Mouse (Mus musculus) G1E (cell line): ENCODE data around the gene Schip1. TPM values are rescaled to one million over a fixed set of nuclear protein-coding genes. Genes with fewer than 3 reads are reported as not detected.

Experiments used
- ATAC-seq: 2 replicates; pipeline ENCODE4 v1.8.0; 2016; ENCODE audit warnings: mild to moderate bottlenecking; ENCODE audit not compliant: insufficient number of reproducible peaks, poor library complexity, low FRiP score, severe bottlenecking; ENCODE audit errors: extremely low read depth
- DNase-seq: peaks from one replicate; pipeline ENCODE4 v3.0.0; 2012; ENCODE audit warnings: low spot score
- H3K27me3 ChIP-seq: 2 replicates; pipeline ENCODE4 v1.6.1; 2012; ENCODE audit warnings: mild to moderate bottlenecking, low read length, inconsistent platforms; ENCODE audit not compliant: insufficient read depth
- H3K36me3 ChIP-seq: replicated peaks from 2 replicates; pipeline ENCODE3; 2012; ENCODE audit warnings: mild to moderate bottlenecking, inconsistent platforms
- H3K4me1 ChIP-seq: 2 replicates; pipeline ENCODE4 v1.6.1; 2012; ENCODE audit warnings: low read depth, low read length, inconsistent platforms, mixed read lengths; ENCODE audit not compliant: insufficient read depth
- H3K4me3 ChIP-seq: 2 replicates; pipeline ENCODE4 v1.5.1; 2012; ENCODE audit warnings: low read depth, mild to moderate bottlenecking, inconsistent platforms, low read length, moderate library complexity, mixed read lengths
- H3K9me3 ChIP-seq: replicated peaks from 2 replicates; pipeline ENCODE4 v1.6.1; 2012; ENCODE audit warnings: inconsistent platforms
- CTCF ChIP-seq: IDR thresholded peaks from 2 replicates; pipeline ENCODE4 v1.5.1; 2012; ENCODE audit warnings: low read depth, low read length, inconsistent platforms, mixed read lengths
- GATA1 ChIP-seq: IDR thresholded peaks from 2 replicates; pipeline ENCODE4 v1.6.1; 2012; ENCODE audit warnings: borderline replicate concordance, low read length, inconsistent platforms, mixed read lengths
- GATA2 ChIP-seq: IDR thresholded peaks from 2 replicates; pipeline ENCODE4 v1.6.1; 2012; ENCODE audit warnings: low read depth, low read length, inconsistent platforms, borderline replicate concordance
- POLR2AphosphoS5 ChIP-seq: IDR thresholded peaks from 2 replicates; pipeline ENCODE4 v1.6.1; 2012; ENCODE audit warnings: low read depth, low read length, inconsistent platforms; ENCODE audit not compliant: insufficient replicate concordance
- TAL1 ChIP-seq: conservative IDR thresholded peaks from 2 replicates; pipeline ENCODE4 v1.6.1; 2012; ENCODE audit warnings: low read depth, low read length, inconsistent platforms, mixed read lengths
- polyA plus RNA-seq: library from polyadenylated mRNA; stranded (reverse); fragments of >175 nt; gene quantifications from 2 replicates; pipeline ENCODE4 v1.2.3, GENCODE M21; 2012
- total RNA-seq, 2 experiments: library from RNA; stranded (forward) in 1 of 2; stranded (reverse) in 1 of 2; fragments of 200-1000 nt in 1 of 2; fragments of >200 nt in 1 of 2; fragmentation: Nextera tagmentation in 1 of 2; gene quantifications; 2 replicates each; pipeline ENCODE4 v1.2.3; 2014 to 2017

The Schip1 gene
- total and polyA plus RNA-seq, 3 experiments: 0.16 TPM; not detected in 2

GRCm38 (mm10) chr3:68506769-68507318 is 442.2 kb downstream of the Schip1 start:
- Histone ChIP-seq H3K4me1 (no peaks in the 10 kb centered on the region), H3K27me3 (no peaks in the 10 kb centered on the region), H3K9me3 (peaks cover 37% of the 10 kb centered on the region), H3K4me3 (no peak overlapping the region), H3K36me3 (no peaks in the 10 kb centered on the region)
- TF ChIP-seq GATA1: no peak
- TF ChIP-seq GATA2: no peak
- TF ChIP-seq TAL1: no peak
- TF ChIP-seq CTCF: no peak
- DNase-seq (no peak), ATAC-seq (no peak)

GRCm38 (mm10) chr3:68508629-68509028 is 444.0 kb downstream of the Schip1 start:
- Histone ChIP-seq H3K27me3 (no peaks in the 10 kb centered on the region), H3K9me3 (peaks cover 50% of the 10 kb centered on the region), H3K4me1 (no peaks in the 10 kb centered on the region), H3K4me3 (no peak overlapping the region), H3K36me3 (no peaks in the 10 kb centered on the region)
- DNase-seq (no peak), ATAC-seq (no peak)
- TF ChIP-seq CTCF (no peak), GATA2 (no peak), TAL1 (no peak), GATA1 (no peak), POLR2AphosphoS5 (no peak)

GRCm38 (mm10) chr3:68510872-68511271 is 446.3 kb downstream of the Schip1 start:
- ATAC-seq (no peak), DNase-seq (no peak)
- no peaks in the 10 kb centered on the region for H3K36me3 ChIP-seq
- H3K4me1 ChIP-seq: no peaks in the 10 kb centered on the region
- peaks cover 59% of the 10 kb centered on the region for H3K9me3 ChIP-seq
- no peaks in the 10 kb centered on the region for H3K27me3 ChIP-seq
- no peak overlapping the region for H3K4me3 ChIP-seq
- no peak for TF ChIP-seq GATA2
- TF ChIP-seq TAL1: no peak
- no peak for TF ChIP-seq POLR2AphosphoS5
- no peak for TF ChIP-seq GATA1
- no peak for TF ChIP-seq CTCF

- Histone ChIP-seq H3K9me3 (peaks cover 60% of the 10 kb centered on the region), H3K36me3 (no peaks in the 10 kb centered on the region), H3K27me3 (no peaks in the 10 kb centered on the region), H3K4me3 (no peak overlapping the region), H3K4me1 (no peaks in the 10 kb centered on the region)
- ATAC-seq: no peak
- no peak for DNase-seq
- TF ChIP-seq GATA1 (no peak), TAL1 (no peak), GATA2 (no peak), CTCF (no peak), POLR2AphosphoS5 (no peak)
Observed at GRCm38 (mm10) chr3:68511744-68512143, 447.1 kb downstream of the Schip1 start.

GRCm38 (mm10) chr3:68512327-68512726 is 447.7 kb downstream of the Schip1 start:
- H3K36me3 ChIP-seq: no peaks in the 10 kb centered on the region
- H3K27me3 ChIP-seq: no peaks in the 10 kb centered on the region
- no peak for TF ChIP-seq GATA1
- no peak for TF ChIP-seq CTCF
- TF ChIP-seq POLR2AphosphoS5: no peak
- no peak for TF ChIP-seq TAL1
- no peak overlapping the region for H3K4me3 ChIP-seq
- no peak for DNase-seq
- H3K9me3 ChIP-seq: peaks cover 55% of the 10 kb centered on the region
- H3K4me1 ChIP-seq: no peaks in the 10 kb centered on the region
- no peak for ATAC-seq

- TF ChIP-seq GATA2 (no peak), CTCF (no peak), POLR2AphosphoS5 (no peak), GATA1 (no peak), TAL1 (no peak)
- DNase-seq (no peak), ATAC-seq (no peak)
- Histone ChIP-seq H3K27me3 (no peaks in the 10 kb centered on the region), H3K9me3 (peaks cover 55% of the 10 kb centered on the region), H3K4me3 (no peak overlapping the region), H3K36me3 (no peaks in the 10 kb centered on the region), H3K4me1 (no peaks in the 10 kb centered on the region)
Observed at GRCm38 (mm10) chr3:68513340-68514119, 448.9 kb downstream of the Schip1 start.

GRCm38 (mm10) chr3:68514120-68514497 is 449.5 kb downstream of the Schip1 start:
- Histone ChIP-seq H3K27me3 (no peaks in the 10 kb centered on the region), H3K4me3 (no peak overlapping the region), H3K4me1 (no peaks in the 10 kb centered on the region), H3K36me3 (no peaks in the 10 kb centered on the region), H3K9me3 (peaks cover 51% of the 10 kb centered on the region)
- DNase-seq (no peak), ATAC-seq (no peak)
- no peak for TF ChIP-seq TAL1
- TF ChIP-seq CTCF: no peak
- TF ChIP-seq POLR2AphosphoS5: no peak
- no peak for TF ChIP-seq GATA1
- TF ChIP-seq GATA2: no peak
